Mouse (Mus musculus): Measurements from ENCODE around the gene Tardbp.
A peak's percentile ranks its signal among the peaks of the same experiment; 100 is the strongest.

Tardbp gene

GRCm38 (mm10) chr4:148598826-148599225 is 28.0 kb downstream of the Tardbp start:
- DNase-seq = no peak

- DNase-seq = no peak
These were observed 30.1 kb downstream of the Tardbp start for GRCm38 (mm10) chr4:148596731-148597130.

- no peak for DNase-seq
These were observed 30.9 kb downstream of the Tardbp start for GRCm38 (mm10) chr4:148595916-148596315.

- DNase-seq = no peak
These were observed 32.8 kb downstream of the Tardbp start for GRCm38 (mm10) chr4:148593996-148594395.

GRCm38 (mm10) chr4:148591637-148592380 is 35.0 kb downstream of the Tardbp start:
- no peak for DNase-seq

- peak; percentile 99 for DNase-seq
These were observed 35.6 kb downstream of the Tardbp start, which contains the start of gene Srm for GRCm38 (mm10) chr4:148591171-148591630. Srm (plus strand) TSS chr4:148591503.

GRCm38 (mm10) chr4:148590421-148591170 is 36.2 kb downstream of the Tardbp start:
- DNase-seq = no peak

- DNase-seq = no peak
These were observed 37.3 kb downstream of the Tardbp start for GRCm38 (mm10) chr4:148589565-148589964.

GRCm38 (mm10) chr4:148588793-148589192 is 38.0 kb downstream of the Tardbp start:
- no peak for DNase-seq

GRCm38 (mm10) chr4:148586648-148587047 is 40.2 kb downstream of the Tardbp start:
- no peak for DNase-seq

- DNase-seq = no peak
These were observed 43.6 kb downstream of the Tardbp start for GRCm38 (mm10) chr4:148583257-148583656.

GRCm38 (mm10) chr4:148581422-148581821 is 45.4 kb downstream of the Tardbp start:
- DNase-seq = no peak

- DNase-seq = no peak
These were observed 46.1 kb downstream of the Tardbp start for GRCm38 (mm10) chr4:148580765-148581164.

- DNase-seq = no peak
These were observed 53.6 kb downstream of the Tardbp start for GRCm38 (mm10) chr4:148573222-148573621.

GRCm38 (mm10) chr4:148570693-148571295 is 56.0 kb downstream of the Tardbp start:
- no peak for DNase-seq

- no peak for DNase-seq
These were observed 56.7 kb downstream of the Tardbp start for GRCm38 (mm10) chr4:148570138-148570537.

- DNase-seq = no peak
These were observed 63.2 kb downstream of the Tardbp start for GRCm38 (mm10) chr4:148563595-148563994.

GRCm38 (mm10) chr4:148562676-148563075 is 64.1 kb downstream of the Tardbp start:
- no peak for DNase-seq
